Mouse (Mus musculus) olfactory bulb, adult 2 months (tissue): ENCODE results near the gene Pacrg.

Experiments
- CTCF ChIP-seq: fragments of 200-500 bp; IDR thresholded peaks from 2 replicates; pipeline ENCODE4 v1.5.1; 2012; ENCODE audit warnings: low read depth, mild to moderate bottlenecking, low read length, moderate library complexity; ENCODE audit not compliant: insufficient read depth
- POLR2A ChIP-seq: fragments of 200-500 bp; IDR thresholded peaks from 2 replicates; pipeline ENCODE4 v1.6.1; 2012; ENCODE audit warnings: mild to moderate bottlenecking, low read depth, low read length, moderate library complexity; ENCODE audit not compliant: insufficient read depth

GRCm38 (mm10) chr17:10393766-10394165 is 446.3 kb downstream of the Pacrg start:
- TF ChIP-seq CTCF: no peak
- no peak for TF ChIP-seq POLR2A
